Mouse (Mus musculus) hindbrain, postnatal 0 days (tissue): ENCODE data around the gene Mapk10. TPM values are rescaled to one million over a fixed set of nuclear protein-coding genes. Genes with fewer than 3 reads are reported as not detected.

Experiments
- ATAC-seq: fragments of 200-750 bp; cut with Nextera tagmentation; 2 replicates; pipeline ENCODE4 v1.8.0; 2017; ENCODE audit warnings: mild to moderate bottlenecking, moderate TSS enrichment, moderate library complexity
- DNase-seq: peaks from one replicate; pipeline ENCODE4 v3.0.0-alpha.2; 2015; ENCODE audit warnings: low spot score
- H3K27ac ChIP-seq: fragments of 300-500 bp; sonication (generic); 2 replicates; pipeline ENCODE4 v1.5.1; 2014; ENCODE audit warnings: mild to moderate bottlenecking
- H3K27me3 ChIP-seq: fragments of 300-500 bp; sonication (generic); 2 replicates; pipeline ENCODE4 v1.6.1; 2014; ENCODE audit warnings: low read length, mixed read lengths; ENCODE audit not compliant: insufficient read depth
- H3K36me3 ChIP-seq: fragments of 300-500 bp; sonication (generic); 2 replicates; pipeline ENCODE4 v1.6.1; 2014; ENCODE audit warnings: low read length, mixed read lengths; ENCODE audit not compliant: insufficient read depth
- H3K4me1 ChIP-seq: fragments of 300-500 bp; sonication (generic); 2 replicates; pipeline ENCODE4 v1.6.1; 2014; ENCODE audit warnings: antibody characterized with exemption, low read length, mixed read lengths; ENCODE audit not compliant: insufficient read depth
- H3K4me2 ChIP-seq: fragments of 300-500 bp; sonication (generic); 2 replicates; pipeline ENCODE4 v1.6.1; 2014; ENCODE audit warnings: low read depth, mild to moderate bottlenecking, low read length, moderate library complexity, mixed read lengths
- H3K4me3 ChIP-seq: fragments of 300-500 bp; sonication (generic); 2 replicates; pipeline ENCODE4 v1.5.1; 2014; ENCODE audit warnings: low read length
- H3K9ac ChIP-seq: fragments of 300-500 bp; sonication (generic); replicated peaks from 2 replicates; pipeline ENCODE4 v1.6.1; 2014; ENCODE audit warnings: mild to moderate bottlenecking, low read length, moderate library complexity, mixed read lengths
- H3K9me3 ChIP-seq: fragments of 300-500 bp; sonication (generic); 2 replicates; pipeline ENCODE4 v1.6.1; 2016; ENCODE audit warnings: low read length, mixed read lengths
- CTCF ChIP-seq: IDR thresholded peaks from 2 replicates; pipeline ENCODE4 v1.5.1; 2016; ENCODE audit warnings: antibody characterized with exemption, control low read depth, low read depth
- WGBS: fragments of 180-500 bp; shearing (Covaris S2); extraction: QIAGEN DNeasy Blood & Tissue Kit; methylation state at CpG from one replicate; pipeline ENCODE4 v1.1.7; 2014; 5-methylcytosine and 5-hydroxymethylcytosine counted together
- polyA plus RNA-seq: library from polyadenylated mRNA; unstranded; fragments of >200 nt; fragmentation: Nextera tagmentation; extraction: Ambion mirVana; gene quantifications from 2 replicates; pipeline ENCODE4 v1.2.1, GENCODE M21; 2015
- total RNA-seq: library from RNA; depleted of rRNA; stranded (reverse); fragments of >200 nt; gene quantifications from 2 replicates; pipeline ENCODE4 v1.2.3, GENCODE M21; 2014

Mapk10 gene
- total and polyA plus RNA-seq, 2 experiments from 2014 or later = 80.1 to 108 TPM

GRCm38 (mm10) chr5:103140935-103141334 lies 70.2 kb downstream of the Mapk10 start:
- H3K4me1 ChIP-seq = no peaks in the 10 kb centered on the region
- H3K27me3 ChIP-seq = no peaks in the 10 kb centered on the region
- no peak overlapping the region for H3K27ac ChIP-seq
- TF ChIP-seq CTCF = no peak
- no peak overlapping the region for H3K4me3 ChIP-seq
- DNase-seq (peak; percentile 34), ATAC-seq (0 out of 2 replicates have a peak, but pooled peaks have one; percentile 43)
- 24% methylated on average over 5 of the region's 5 CpGs for WGBS
- no peaks in the 10 kb centered on the region for H3K36me3 ChIP-seq
- H3K9ac ChIP-seq = no peak overlapping the region
- no peak overlapping the region for H3K4me2 ChIP-seq
- no peaks in the 10 kb centered on the region for H3K9me3 ChIP-seq

GRCm38 (mm10) chr5:103134839-103135238 lies 76.3 kb downstream of the Mapk10 start:
- H3K4me1 ChIP-seq = no peaks in the 10 kb centered on the region
- WGBS = 62% methylated on average over 9 of the region's 9 CpGs
- H3K27ac ChIP-seq = no peak overlapping the region
- H3K9me3 ChIP-seq = no peaks in the 10 kb centered on the region
- no peak overlapping the region for H3K4me2 ChIP-seq
- no peaks in the 10 kb centered on the region for H3K36me3 ChIP-seq
- DNase-seq (peak; percentile 27), ATAC-seq (no peak)
- no peak for TF ChIP-seq CTCF
- H3K27me3 ChIP-seq = no peaks in the 10 kb centered on the region
- no peak overlapping the region for H3K9ac ChIP-seq
- H3K4me3 ChIP-seq = no peak overlapping the region

- no peaks in the 10 kb centered on the region for H3K9me3 ChIP-seq
- no peak for ATAC-seq
- H3K4me3 ChIP-seq = no peak overlapping the region
- no peak overlapping the region for H3K9ac ChIP-seq
- no peak overlapping the region for H3K27ac ChIP-seq
- WGBS = 76% methylated on average over 9 of the region's 9 CpGs
- no peak overlapping the region for H3K4me2 ChIP-seq
- no peaks in the 10 kb centered on the region for H3K36me3 ChIP-seq
- DNase-seq = no peak
- H3K4me1 ChIP-seq = no peaks in the 10 kb centered on the region
- no peaks in the 10 kb centered on the region for H3K27me3 ChIP-seq
- no peak for TF ChIP-seq CTCF
Observed at GRCm38 (mm10) chr5:103133626-103134025, 77.5 kb downstream of the Mapk10 start.

GRCm38 (mm10) chr5:103132814-103133213 lies 78.3 kb downstream of the Mapk10 start:
- Histone ChIP-seq H3K9me3 (no peaks in the 10 kb centered on the region), H3K4me1 (no peaks in the 10 kb centered on the region), H3K4me2 (no peak overlapping the region), H3K27me3 (no peaks in the 10 kb centered on the region), H3K36me3 (no peaks in the 10 kb centered on the region), H3K27ac (no peak overlapping the region), H3K4me3 (no peak overlapping the region), H3K9ac (no peak overlapping the region)
- TF ChIP-seq CTCF = peak; percentile 61
- 79% methylated on average over 6 of the region's 6 CpGs for WGBS
- DNase-seq (peak; percentile 52), ATAC-seq (no peak)

- H3K4me2 ChIP-seq = no peak overlapping the region
- H3K36me3 ChIP-seq = no peaks in the 10 kb centered on the region
- H3K4me3 ChIP-seq = no peak overlapping the region
- TF ChIP-seq CTCF = no peak
- H3K9me3 ChIP-seq = no peaks in the 10 kb centered on the region
- DNase-seq (no peak), ATAC-seq (no peak)
- H3K27me3 ChIP-seq = no peaks in the 10 kb centered on the region
- no peak overlapping the region for H3K27ac ChIP-seq
- no peak overlapping the region for H3K9ac ChIP-seq
- H3K4me1 ChIP-seq = no peaks in the 10 kb centered on the region
- WGBS = 87% methylated on average over 3 of the region's 3 CpGs
Observed at GRCm38 (mm10) chr5:103119618-103120017, 91.5 kb downstream of the Mapk10 start.

GRCm38 (mm10) chr5:103115571-103115970 lies 95.6 kb downstream of the Mapk10 start:
- H3K4me2 ChIP-seq = no peak overlapping the region
- H3K9me3 ChIP-seq = no peaks in the 10 kb centered on the region
- no peak for ATAC-seq
- no peak overlapping the region for H3K9ac ChIP-seq
- no peaks in the 10 kb centered on the region for H3K4me1 ChIP-seq
- no peaks in the 10 kb centered on the region for H3K36me3 ChIP-seq
- TF ChIP-seq CTCF = no peak
- DNase-seq = no peak
- WGBS = 94% methylated on average over 7 of the region's 7 CpGs
- no peak overlapping the region for H3K4me3 ChIP-seq
- no peaks in the 10 kb centered on the region for H3K27me3 ChIP-seq
- H3K27ac ChIP-seq = no peak overlapping the region

- Histone ChIP-seq H3K27me3 (no peaks in the 10 kb centered on the region), H3K9ac (no peak overlapping the region), H3K4me3 (no peak overlapping the region), H3K9me3 (no peaks in the 10 kb centered on the region), H3K4me1 (no peaks in the 10 kb centered on the region), H3K4me2 (no peak overlapping the region), H3K27ac (no peak overlapping the region), H3K36me3 (no peaks in the 10 kb centered on the region)
- TF ChIP-seq CTCF = no peak
- DNase-seq = no peak
- 86% methylated on average over 7 of the region's 7 CpGs for WGBS
- no peak for ATAC-seq
Observed at GRCm38 (mm10) chr5:103112471-103112870, 98.7 kb downstream of the Mapk10 start.
